Mouse (Mus musculus) spleen, postnatal 4 days (tissue): ENCODE data around the gene Lrrc8c.

Experiments used
- DNase-seq, 2 experiments: peaks; one replicate each; pipeline ENCODE4 v3.0.0; 2022; ENCODE audit warnings: low spot score in 2 of 2

The Lrrc8c gene

GRCm38 (mm10) chr5:105500132-105501121 lies 18.8 kb upstream of the Lrrc8c start:
- peak in 1 of 2 experiments; percentile 69 for DNase-seq

- peak in 1 of 2 experiments; percentile 61 for DNase-seq
These were observed 18.1 kb upstream of the Lrrc8c start for GRCm38 (mm10) chr5:105501136-105501535.

- no peak for DNase-seq
These were observed 10.4 kb upstream of the Lrrc8c start for GRCm38 (mm10) chr5:105508813-105509212.

GRCm38 (mm10) chr5:105512297-105512696 lies 6.9 kb upstream of the Lrrc8c start:
- DNase-seq, result no peak

GRCm38 (mm10) chr5:105515532-105515931 lies 3.7 kb upstream of the Lrrc8c start:
- no peak for DNase-seq

GRCm38 (mm10) chr5:105516290-105516689 lies 2.9 kb upstream of the Lrrc8c start:
- DNase-seq, result no peak

- DNase-seq, result no peak
These were observed 1.1 kb upstream of the Lrrc8c start for GRCm38 (mm10) chr5:105517992-105518625.

GRCm38 (mm10) chr5:105518626-105519095 lies 527 bp upstream of the Lrrc8c start:
- peak in 1 of 2 experiments; percentile 44 for DNase-seq

- DNase-seq, result no peak
These were observed 750 bp downstream of the Lrrc8c start for GRCm38 (mm10) chr5:105519976-105520300.

GRCm38 (mm10) chr5:105520442-105520965 lies 1.3 kb downstream of the Lrrc8c start:
- no peak for DNase-seq

GRCm38 (mm10) chr5:105523452-105523851 lies 4.3 kb downstream of the Lrrc8c start:
- DNase-seq, result peak in 1 of 2 experiments; percentile 32

GRCm38 (mm10) chr5:105525004-105525403 lies 5.8 kb downstream of the Lrrc8c start:
- no peak for DNase-seq

- DNase-seq, result no peak
These were observed 7.0 kb downstream of the Lrrc8c start for GRCm38 (mm10) chr5:105526107-105526645.

- DNase-seq, result no peak
These were observed 7.6 kb downstream of the Lrrc8c start for GRCm38 (mm10) chr5:105526766-105527165.

GRCm38 (mm10) chr5:105527477-105528331 lies 8.5 kb downstream of the Lrrc8c start:
- no peak for DNase-seq

- no peak for DNase-seq
These were observed 11.4 kb downstream of the Lrrc8c start for GRCm38 (mm10) chr5:105530576-105530975.

GRCm38 (mm10) chr5:105535186-105535585 lies 16.0 kb downstream of the Lrrc8c start:
- no peak for DNase-seq

- no peak for DNase-seq
These were observed 17.0 kb downstream of the Lrrc8c start for GRCm38 (mm10) chr5:105536172-105536571.

GRCm38 (mm10) chr5:105537101-105537723 lies 18.0 kb downstream of the Lrrc8c start:
- DNase-seq, result no peak

- DNase-seq, result no peak
These were observed 21.9 kb downstream of the Lrrc8c start for GRCm38 (mm10) chr5:105541051-105541450.

GRCm38 (mm10) chr5:105545126-105545525 lies 25.9 kb downstream of the Lrrc8c start:
- no peak for DNase-seq
